Comparison of ENCODE assay signal across 26 mouse cellular contexts in genomic region chr3:94894076-94894475, GRCm38 (mm10).
"Had no signal": no experiment of that assay in that cellular context is flagged by ENCODE, and none has a peak within 500 bp of the region (broad histone marks: within the 10 kb centered on the region; RNA-seq: fewer than 3 reads in every experiment).

No protein-coding gene starts in this region.

- H3K9me3 ChIP-seq: heart, embryonic 10.5 days; heart, embryonic 13.5 days; heart, embryonic 15.5 days; hindbrain, embryonic 13.5 days; hindbrain, embryonic 15.5 days; kidney, embryonic 15.5 days; limb, embryonic 13.5 days; limb, embryonic 15.5 days; liver, embryonic 12.5 days had no signal

- H3K27ac ChIP-seq: heart, embryonic 10.5 days; heart, embryonic 13.5 days; heart, embryonic 15.5 days; hindbrain, embryonic 13.5 days; hindbrain, embryonic 15.5 days; hindbrain, postnatal 0 days; kidney, embryonic 15.5 days; kidney, postnatal 0 days; limb, embryonic 13.5 days; limb, embryonic 15.5 days; liver, embryonic 12.5 days; liver, embryonic 14.5 days had no signal

- H3K4me2 ChIP-seq: heart, embryonic 13.5 days; heart, embryonic 15.5 days; hindbrain, embryonic 13.5 days; hindbrain, embryonic 15.5 days; kidney, embryonic 15.5 days; limb, embryonic 13.5 days; limb, embryonic 15.5 days; liver, embryonic 12.5 days had no signal

- H3K27me3 ChIP-seq: heart, embryonic 15.5 days; limb, embryonic 15.5 days had no signal

- ATAC-seq: hindbrain, postnatal 0 days; intestine, embryonic 16.5 days; liver, embryonic 12.5 days had no signal

- H3K4me1 ChIP-seq: heart, embryonic 10.5 days; heart, embryonic 13.5 days; heart, embryonic 15.5 days; hindbrain, embryonic 13.5 days; hindbrain, embryonic 15.5 days; kidney, embryonic 15.5 days; limb, embryonic 13.5 days; limb, embryonic 15.5 days; liver, embryonic 12.5 days had no signal

- H3K9ac ChIP-seq: heart, embryonic 13.5 days; heart, embryonic 15.5 days; hindbrain, embryonic 13.5 days; hindbrain, embryonic 15.5 days; kidney, embryonic 15.5 days; limb, embryonic 13.5 days; limb, embryonic 15.5 days; liver, embryonic 12.5 days; liver, embryonic 14.5 days had no signal

- DNase-seq: gastrocnemius, postnatal 14 days; gastrocnemius, postnatal 36 days; heart, adult 18-20 months; heart, postnatal 14 days; heart, postnatal 36 days; kidney, adult 11 months; kidney, adult 2 months; kidney, adult 9 months; kidney, postnatal 14 days; kidney, postnatal 36 days; layer of hippocampus, adult 9-11 months; layer of hippocampus, postnatal 36 days; left cerebral cortex, postnatal 4 days had no signal

- H3K36me3 ChIP-seq: heart, embryonic 10.5 days; heart, embryonic 13.5 days; heart, embryonic 15.5 days; hindbrain, embryonic 13.5 days; hindbrain, embryonic 15.5 days; kidney, embryonic 15.5 days; limb, embryonic 13.5 days; limb, embryonic 15.5 days; liver, embryonic 12.5 days had no signal

- H3K4me3 ChIP-seq: heart, embryonic 10.5 days; heart, embryonic 13.5 days; heart, embryonic 15.5 days; hindbrain, embryonic 13.5 days; hindbrain, embryonic 15.5 days; kidney, embryonic 15.5 days; limb, embryonic 13.5 days; limb, embryonic 15.5 days; liver, embryonic 12.5 days had no signal
